Mouse (Mus musculus): ENCODE measurements around the gene Phf19. TPM values are rescaled to one million over a fixed set of nuclear protein-coding genes. Genes with fewer than 3 reads are reported as not detected.

Gene Phf19
- polyA plus RNA-seq, 1 experiment: 2.2 TPM

GRCm38 (mm10) chr2:34958582-34958981 lies 44.8 kb upstream of the Phf19 start:
- Histone ChIP-seq H3K27ac (ENCODE audit: insufficient read depth, low read length) (no peak overlapping the region), H3K4me3 (replicated peaks; ENCODE audit: insufficient read depth, low read depth, low read length) (no peak overlapping the region), H3K4me1 (ENCODE audit: control insufficient read depth, insufficient read depth, low read length) (no peaks in the 10 kb centered on the region), H3K27me3 (ENCODE audit: control insufficient read depth, insufficient read depth, low read length) (no peaks in the 10 kb centered on the region)
- TF ChIP-seq POLR2A (IDR thresholded peaks at IDR 0.05; ENCODE audit: borderline replicate concordance, insufficient read depth, low read length): no peak
- TF ChIP-seq CTCF (IDR thresholded peaks at IDR 0.05; ENCODE audit: borderline replicate concordance, insufficient read depth, low read depth, low read length): no peak
- DNase-seq: no peak
- WGBS: 95% methylated on average over 7 of the region's 7 CpGs

- TF ChIP-seq POLR2A (IDR thresholded peaks at IDR 0.05; ENCODE audit: borderline replicate concordance, insufficient read depth, low read length) (no peak), CTCF (IDR thresholded peaks at IDR 0.05; ENCODE audit: borderline replicate concordance, insufficient read depth, low read depth, low read length) (no peak)
- no peak overlapping the region for H3K27ac ChIP-seq (ENCODE audit: insufficient read depth, low read length)
- no peaks in the 10 kb centered on the region for H3K4me1 ChIP-seq (ENCODE audit: control insufficient read depth, insufficient read depth, low read length)
- DNase-seq: no peak
- H3K4me3 ChIP-seq (replicated peaks; ENCODE audit: insufficient read depth, low read depth, low read length): no peak overlapping the region
- H3K27me3 ChIP-seq (ENCODE audit: control insufficient read depth, insufficient read depth, low read length): no peaks in the 10 kb centered on the region
- WGBS: 67% methylated on average over 7 of the region's 7 CpGs
Observed at GRCm38 (mm10) chr2:34958036-34958435, 44.2 kb upstream of the Phf19 start.

DNA sequence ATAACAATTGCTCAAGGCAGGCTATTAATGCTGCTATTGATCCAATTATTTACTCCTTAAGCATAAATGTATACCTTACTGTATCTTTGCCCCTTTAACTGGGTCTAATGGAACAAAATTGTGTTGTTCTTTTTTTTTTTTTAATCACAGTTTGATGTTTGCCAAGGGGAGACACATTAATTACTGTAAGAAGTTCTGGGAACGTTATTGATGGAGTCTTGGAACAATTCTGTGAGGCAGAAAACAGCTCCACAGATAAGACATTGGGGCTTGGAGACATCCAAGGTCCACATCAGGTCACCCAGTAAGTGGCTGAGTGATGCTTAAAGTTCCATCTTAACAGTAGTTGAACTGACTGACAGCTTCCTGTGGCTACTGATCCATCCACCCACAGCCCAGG lies 43.6 kb upstream of the Phf19 start:
- H3K27me3 ChIP-seq (ENCODE audit: control insufficient read depth, insufficient read depth, low read length): no peaks in the 10 kb centered on the region
- no peak for DNase-seq
- no peak overlapping the region for H3K27ac ChIP-seq (ENCODE audit: insufficient read depth, low read length)
- H3K4me3 ChIP-seq (replicated peaks; ENCODE audit: insufficient read depth, low read depth, low read length): no peak overlapping the region
- 56% methylated on average over 1 of the region's 1 CpGs for WGBS
- TF ChIP-seq POLR2A (IDR thresholded peaks at IDR 0.05; ENCODE audit: borderline replicate concordance, insufficient read depth, low read length): no peak
- no peak for TF ChIP-seq CTCF (IDR thresholded peaks at IDR 0.05; ENCODE audit: borderline replicate concordance, insufficient read depth, low read depth, low read length)
- H3K4me1 ChIP-seq (ENCODE audit: control insufficient read depth, insufficient read depth, low read length): no peaks in the 10 kb centered on the region

GRCm38 (mm10) chr2:34956941-34957340 lies 43.1 kb upstream of the Phf19 start:
- no peaks in the 10 kb centered on the region for H3K4me1 ChIP-seq (ENCODE audit: control insufficient read depth, insufficient read depth, low read length)
- no peaks in the 10 kb centered on the region for H3K27me3 ChIP-seq (ENCODE audit: control insufficient read depth, insufficient read depth, low read length)
- TF ChIP-seq POLR2A (IDR thresholded peaks at IDR 0.05; ENCODE audit: borderline replicate concordance, insufficient read depth, low read length): no peak
- no peak for TF ChIP-seq CTCF (IDR thresholded peaks at IDR 0.05; ENCODE audit: borderline replicate concordance, insufficient read depth, low read depth, low read length)
- WGBS: 62% methylated on average over 5 of the region's 5 CpGs
- no peak overlapping the region for H3K27ac ChIP-seq (ENCODE audit: insufficient read depth, low read length)
- DNase-seq: no peak
- H3K4me3 ChIP-seq (replicated peaks; ENCODE audit: insufficient read depth, low read depth, low read length): no peak overlapping the region

- no peak for DNase-seq
- Histone ChIP-seq H3K4me3 (replicated peaks; ENCODE audit: insufficient read depth, low read depth, low read length) (no peak overlapping the region), H3K4me1 (ENCODE audit: control insufficient read depth, insufficient read depth, low read length) (no peaks in the 10 kb centered on the region), H3K27ac (ENCODE audit: insufficient read depth, low read length) (no peak overlapping the region), H3K27me3 (ENCODE audit: control insufficient read depth, insufficient read depth, low read length) (no peaks in the 10 kb centered on the region)
- no peak for TF ChIP-seq CTCF (IDR thresholded peaks at IDR 0.05; ENCODE audit: borderline replicate concordance, insufficient read depth, low read depth, low read length)
Observed at GRCm38 (mm10) chr2:34954344-34954743, 40.5 kb upstream of the Phf19 start.

GRCm38 (mm10) chr2:34953547-34954116 lies 39.8 kb upstream of the Phf19 start:
- H3K27ac ChIP-seq (ENCODE audit: insufficient read depth, low read length): no peak overlapping the region
- no peaks in the 10 kb centered on the region for H3K27me3 ChIP-seq (ENCODE audit: control insufficient read depth, insufficient read depth, low read length)
- H3K4me1 ChIP-seq (ENCODE audit: control insufficient read depth, insufficient read depth, low read length): no peaks in the 10 kb centered on the region
- DNase-seq: no peak
- no peak overlapping the region for H3K4me3 ChIP-seq (replicated peaks; ENCODE audit: insufficient read depth, low read depth, low read length)
- 42% methylated on average over 2 of the region's 2 CpGs for WGBS
- no peak for TF ChIP-seq CTCF (IDR thresholded peaks at IDR 0.05; ENCODE audit: borderline replicate concordance, insufficient read depth, low read depth, low read length)
- TF ChIP-seq POLR2A (IDR thresholded peaks at IDR 0.05; ENCODE audit: borderline replicate concordance, insufficient read depth, low read length): no peak

DNA sequence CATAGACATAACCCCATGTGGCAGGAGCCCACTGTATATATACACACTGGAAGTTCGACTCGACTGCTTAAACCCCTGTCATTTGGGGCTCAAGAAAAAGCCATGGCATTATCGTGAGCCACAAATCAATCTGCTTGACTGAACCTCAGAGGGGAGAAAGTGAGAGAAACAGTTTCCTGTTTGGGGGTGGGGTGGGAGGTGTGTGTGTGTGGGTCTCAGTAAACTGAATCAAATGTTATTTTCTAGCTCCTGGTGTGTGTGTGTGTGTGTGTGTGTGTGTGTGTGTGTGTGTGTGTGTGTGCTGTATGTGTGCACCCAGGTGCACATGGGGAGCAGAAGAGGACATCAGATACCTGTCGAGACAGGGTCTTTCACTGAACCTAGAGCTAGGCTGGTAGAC lies 39.2 kb upstream of the Phf19 start:
- 62% methylated on average over 4 of the region's 4 CpGs for WGBS
- TF ChIP-seq POLR2A (IDR thresholded peaks at IDR 0.05; ENCODE audit: borderline replicate concordance, insufficient read depth, low read length) (no peak), CTCF (IDR thresholded peaks at IDR 0.05; ENCODE audit: borderline replicate concordance, insufficient read depth, low read depth, low read length) (no peak)

GRCm38 (mm10) chr2:34951469-34951868 lies 37.6 kb upstream of the Phf19 start:
- H3K27me3 ChIP-seq (ENCODE audit: control insufficient read depth, insufficient read depth, low read length): no peaks in the 10 kb centered on the region
- TF ChIP-seq CTCF (IDR thresholded peaks at IDR 0.05; ENCODE audit: borderline replicate concordance, insufficient read depth, low read depth, low read length): no peak

More for the DNA sequence above, 39.2 kb upstream of the Phf19 start:
- no peaks in the 10 kb centered on the region for H3K4me1 ChIP-seq (ENCODE audit: control insufficient read depth, insufficient read depth, low read length)
- no peak for DNase-seq
- H3K27me3 ChIP-seq (ENCODE audit: control insufficient read depth, insufficient read depth, low read length): no peaks in the 10 kb centered on the region
- H3K27ac ChIP-seq (ENCODE audit: insufficient read depth, low read length): no peak overlapping the region
- H3K4me3 ChIP-seq (replicated peaks; ENCODE audit: insufficient read depth, low read depth, low read length): no peak overlapping the region

More at GRCm38 (mm10) chr2:34951469-34951868, 37.6 kb upstream of the Phf19 start:
- Histone ChIP-seq H3K4me3 (replicated peaks; ENCODE audit: insufficient read depth, low read depth, low read length) (no peak overlapping the region), H3K27ac (ENCODE audit: insufficient read depth, low read length) (no peak overlapping the region), H3K4me1 (ENCODE audit: control insufficient read depth, insufficient read depth, low read length) (no peaks in the 10 kb centered on the region)
- no peak for DNase-seq

All from cerebellum, adult 2 months (tissue).